In the genomic region with DNA sequence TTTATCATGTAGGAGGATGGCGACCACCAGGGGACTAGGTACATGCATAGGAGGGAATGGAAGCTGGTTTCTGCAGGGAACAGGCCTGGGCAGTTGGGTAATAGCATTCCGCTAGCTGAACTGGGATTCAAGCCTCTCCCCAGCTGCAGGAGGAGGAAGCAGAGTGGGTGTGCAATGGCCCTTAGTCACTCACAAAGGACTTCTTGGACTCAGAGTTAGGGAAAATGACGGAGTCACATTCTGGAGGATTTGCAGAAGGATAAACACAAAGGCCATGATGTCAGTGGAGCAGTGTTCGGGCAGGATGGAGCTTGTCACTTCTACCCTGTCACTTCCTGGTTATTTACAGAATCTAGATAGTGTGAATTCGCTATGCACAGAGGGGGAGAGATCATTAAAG, we compare ENCODE assay signal across 13 mouse cellular contexts. TPM values are rescaled to one million over a fixed set of nuclear protein-coding genes. Genes with fewer than 3 reads are reported as not detected.
DNase-seq lines count a peak whose midpoint lies in the region; ATAC-seq and TF ChIP-seq lines count a peak whose summit lies in the region.
"Had no signal": no experiment of that assay in that cellular context is flagged by ENCODE, and none has a peak within 500 bp of the region (broad histone marks: within the 10 kb centered on the region; RNA-seq: fewer than 3 reads in every experiment).

No protein-coding gene starts in this region.

- no peaks in the 10 kb centered on the region for H3K27me3 ChIP-seq in heart, postnatal 0 days (ENCODE audit: control insufficient read depth, insufficient read depth, low read length)
- no peaks in the 10 kb centered on the region for H3K27me3 ChIP-seq in lung, embryonic 14.5 days (ENCODE audit: insufficient read depth, low read length)
- H3K27me3 ChIP-seq in midbrain, embryonic 14.5 days (ENCODE audit: control insufficient read depth, insufficient read depth, low read length): no peaks in the 10 kb centered on the region
- H3K27me3 ChIP-seq: CH12.LX; embryonic facial prominence, embryonic 15.5 days; limb, embryonic 15.5 days had no signal

- peaks cover 26% of the 10 kb centered on the region for H3K36me3 ChIP-seq in heart, postnatal 0 days (replicated peaks; ENCODE audit: control insufficient read depth, insufficient read depth, low read length)
- H3K36me3 ChIP-seq in lung, embryonic 14.5 days (ENCODE audit: insufficient read depth): peaks cover 24% of the 10 kb centered on the region
- H3K36me3 ChIP-seq in midbrain, embryonic 14.5 days (ENCODE audit: control insufficient read depth, insufficient read depth, low read length): peaks cover 35% of the 10 kb centered on the region

- no peak for TF ChIP-seq EP300 in heart, postnatal 0 days (IDR thresholded peaks at IDR 0.05; ENCODE audit: low read depth)

- TF ChIP-seq CTCF in lung, adult 2 months (IDR thresholded peaks at IDR 0.05; ENCODE audit: insufficient read depth, low read length): no peak
- TF ChIP-seq CTCF in heart, postnatal 0 days (IDR thresholded peaks at IDR 0.05; ENCODE audit: low read depth): no peak
- peak; percentile 29; the same call in 1 of the 2 replicates for TF ChIP-seq CTCF in lung, embryonic 14.5 days (IDR thresholded peaks at IDR 0.05; ENCODE audit: low read depth)

- no peak overlapping the region for H3K4me3 ChIP-seq in lung, adult 2 months (replicated peaks; ENCODE audit: extremely low read depth, low read depth, low read length)
- no peak overlapping the region for H3K4me3 ChIP-seq in heart, postnatal 0 days (ENCODE audit: low read depth, low read length)
- H3K4me3 ChIP-seq in lung, embryonic 14.5 days (ENCODE audit: low read depth, low read length): no peak overlapping the region
- no peak overlapping the region for H3K4me3 ChIP-seq in midbrain, embryonic 14.5 days (replicated peaks; ENCODE audit: low read depth, low read length)
- H3K4me3 ChIP-seq: embryonic facial prominence, embryonic 15.5 days; limb, embryonic 15.5 days had no signal

- no peak for TF ChIP-seq POLR2A in lung, adult 2 months (IDR thresholded peaks at IDR 0.05; ENCODE audit: borderline replicate concordance, extremely low read depth, low read depth, low read length)

- ATAC-seq in heart, postnatal 0 days (ENCODE audit: insufficient read depth, low read depth): peak; percentile 31; the same call in 1 of the 2 replicates
- ATAC-seq in lung, embryonic 14.5 days (ENCODE audit: insufficient read depth): peak; percentile 80
- no peak for ATAC-seq in midbrain, embryonic 14.5 days (ENCODE audit: low FRiP score, low TSS enrichment)
- no peak for ATAC-seq in cerebellum, adult (ENCODE audit: insufficient number of reproducible peaks, low FRiP score, low TSS enrichment)
- ATAC-seq: midbrain, embryonic 16.5 days had no signal

- intact Hi-C loops in left cerebral cortex, postnatal 36 days (cut with DNase I): no loop called here

- H3K9ac ChIP-seq in heart, postnatal 0 days (replicated peaks; ENCODE audit: low read depth, low read length): no peak overlapping the region; the same call in 1 of the 2 replicates
- no peak overlapping the region for H3K9ac ChIP-seq in lung, embryonic 14.5 days
- no peak overlapping the region for H3K9ac ChIP-seq in midbrain, embryonic 14.5 days (replicated peaks; ENCODE audit: low read length)
- H3K9ac ChIP-seq: embryonic facial prominence, embryonic 15.5 days; limb, embryonic 15.5 days had no signal

- H3K4me2 ChIP-seq in heart, postnatal 0 days (ENCODE audit: low read depth, low read length): no peak overlapping the region
- no peak overlapping the region for H3K4me2 ChIP-seq in lung, embryonic 14.5 days
- no peak overlapping the region for H3K4me2 ChIP-seq in midbrain, embryonic 14.5 days (ENCODE audit: low read length)
- H3K4me2 ChIP-seq: embryonic facial prominence, embryonic 15.5 days; limb, embryonic 15.5 days had no signal

- peak; percentile 28 to 49 for DNase-seq in lung, adult 18-20 months
- no peak for DNase-seq in lung, adult 2 months
- DNase-seq in heart, postnatal 0 days (ENCODE audit: low spot score): peak; percentile 63
- DNase-seq in lung, embryonic 14.5 days: peak; percentile 88
- DNase-seq in left cerebral cortex, postnatal 36 days (ENCODE audit: low spot score in 2 of 2): no peak
- DNase-seq in midbrain, embryonic 14.5 days: no peak
- DNase-seq: cerebellum, adult 2 months; gastrocnemius, postnatal 36 days had no signal

- no peaks in the 10 kb centered on the region for H3K4me1 ChIP-seq in lung, adult 2 months (ENCODE audit: control insufficient read depth, insufficient read depth, low read length)
- peaks cover 28% of the 10 kb centered on the region for H3K4me1 ChIP-seq in heart, postnatal 0 days (ENCODE audit: control insufficient read depth, insufficient read depth)
- peaks cover 25% of the 10 kb centered on the region for H3K4me1 ChIP-seq in lung, embryonic 14.5 days (ENCODE audit: insufficient read depth)
- H3K4me1 ChIP-seq in midbrain, embryonic 14.5 days (ENCODE audit: control insufficient read depth, insufficient read depth, low read length): no peaks in the 10 kb centered on the region

- H3K9me3 ChIP-seq in heart, postnatal 0 days (replicated peaks; ENCODE audit: control insufficient read depth, low read length): no peaks in the 10 kb centered on the region
- H3K9me3 ChIP-seq in lung, embryonic 14.5 days (ENCODE audit: low read depth, low read length): no peaks in the 10 kb centered on the region
- no peaks in the 10 kb centered on the region for H3K9me3 ChIP-seq in midbrain, embryonic 14.5 days (ENCODE audit: control insufficient read depth, low read length)
- H3K9me3 ChIP-seq: embryonic facial prominence, embryonic 15.5 days; limb, embryonic 15.5 days had no signal

- peak overlapping the region; percentile 71 for H3K27ac ChIP-seq in heart, postnatal 0 days (ENCODE audit: low read depth)
- peak overlapping the region; percentile 92 for H3K27ac ChIP-seq in lung, embryonic 14.5 days (ENCODE audit: low read depth)
- H3K27ac ChIP-seq in midbrain, embryonic 14.5 days (replicated peaks; ENCODE audit: low read depth, low read length): no peak overlapping the region
- H3K27ac ChIP-seq: embryonic facial prominence, embryonic 15.5 days; limb, embryonic 15.5 days had no signal

- WGBS in lung, adult 2 months: 59% methylated on average over 5 of the region's 5 CpGs
- 53% methylated on average over 5 of the region's 5 CpGs for WGBS in heart, postnatal 0 days
- WGBS in lung, embryonic 14.5 days: 38% methylated on average over 5 of the region's 5 CpGs
- WGBS in midbrain, embryonic 14.5 days: 83% methylated on average over 5 of the region's 5 CpGs

RNA-seq across cellular contexts. Expression of gene Afap1, which starts 50.4 kb away (rescaled TPM):
- polyA plus RNA-seq in lung, adult 2 months (2012; rRNA removed): 13.7 and 19.7 TPM in 2 replicates
- 25.9 and 30.3 TPM in 2 replicates for total RNA-seq in heart, postnatal 0 days (2014; rRNA removed; ENCODE audit: low replicate concordance)
- polyA plus RNA-seq in heart, postnatal 0 days (2015; fragmentation: Nextera tagmentation; extraction: Ambion mirVana): 13.6 and 14.9 TPM in 2 replicates
- 19.4 and 19.7 TPM in 2 replicates for polyA plus RNA-seq in lung, embryonic 14.5 days (2014; fragmentation: Nextera tagmentation; extraction: Ambion mirVana)
- 10 to 100 TPM; 27.0 to 30.4 TPM for total RNA-seq in left cerebral cortex, postnatal 36 days (2021)
- polyA plus RNA-seq in midbrain, embryonic 14.5 days (2014; fragmentation: Nextera tagmentation; extraction: Ambion mirVana): 64.6 and 81.8 TPM in 2 replicates

Comparison
In these comparisons a context has a peak if more than half of its experiments do, and no peak if none do; other contexts are left out.
1. DNase-seq: peak in lung, adult 18-20 months (2 of 2), heart, postnatal 0 days (single experiment) and lung, embryonic 14.5 days (single experiment); none in lung, adult 2 months (single experiment), left cerebral cortex, postnatal 36 days (0 of 2) and midbrain, embryonic 14.5 days (single experiment).
2. ATAC-seq: peak in heart, postnatal 0 days (single experiment) and lung, embryonic 14.5 days (single experiment); none in midbrain, embryonic 14.5 days (single experiment) and cerebellum, adult (single experiment).